Mouse (Mus musculus) midbrain, embryonic 11.5 days (tissue): ENCODE results near the gene Wipi2. TPM values are rescaled to one million over a fixed set of nuclear protein-coding genes. Genes with fewer than 3 reads are reported as not detected.
A peak's percentile ranks its signal among the peaks of the same experiment; 100 is the strongest.

ENCODE experiments used
- ATAC-seq: fragments of 200-750 bp; cut with Nextera tagmentation; 2 replicates; pipeline ENCODE4 v1.8.0; 2017; ENCODE audit warnings: moderate TSS enrichment, moderate library complexity; ENCODE audit not compliant: low FRiP score
- DNase-seq: peaks from one replicate; pipeline ENCODE4 v3.0.0; 2015; ENCODE audit warnings: low spot score; ENCODE audit errors: missing footprints
- H3K27ac ChIP-seq: fragments of 300-500 bp; sonication (generic); 2 replicates; pipeline ENCODE4 v1.5.1; 2014; ENCODE audit warnings: low read depth, low read length
- H3K27me3 ChIP-seq: fragments of 300-500 bp; sonication (generic); 2 replicates; pipeline ENCODE4 v1.6.1; 2014; ENCODE audit warnings: mild to moderate bottlenecking, low read length, moderate library complexity, mixed read lengths; ENCODE audit not compliant: control insufficient read depth, insufficient read depth
- H3K36me3 ChIP-seq: fragments of 300-500 bp; sonication (generic); 2 replicates; pipeline ENCODE4 v1.6.1; 2014; ENCODE audit warnings: mild to moderate bottlenecking, low read length, moderate library complexity, mixed read lengths; ENCODE audit not compliant: control insufficient read depth, insufficient read depth
- H3K4me1 ChIP-seq: fragments of 300-500 bp; sonication (generic); 2 replicates; pipeline ENCODE4 v1.6.1; 2014; ENCODE audit warnings: low read length; ENCODE audit not compliant: control insufficient read depth, insufficient read depth
- H3K4me2 ChIP-seq: fragments of 300-500 bp; sonication (generic); 2 replicates; pipeline ENCODE4 v1.6.1; 2014; ENCODE audit warnings: mild to moderate bottlenecking, moderate library complexity
- H3K4me3 ChIP-seq: fragments of 300-500 bp; sonication (generic); 2 replicates; pipeline ENCODE4 v1.5.1; 2014; ENCODE audit warnings: low read depth, low read length
- H3K9ac ChIP-seq: fragments of 300-500 bp; sonication (generic); 2 replicates; pipeline ENCODE4 v1.6.1; 2014; ENCODE audit warnings: low read length
- H3K9me3 ChIP-seq: fragments of 300-500 bp; sonication (generic); 2 replicates; pipeline ENCODE4 v1.6.1; 2016; ENCODE audit warnings: low read length; ENCODE audit not compliant: control insufficient read depth
- WGBS: fragments of 180-500 bp; shearing (Covaris S2); extraction: QIAGEN DNeasy Blood & Tissue Kit; methylation state at CpG from one replicate; pipeline ENCODE4 v1.1.7; 2014; 5-methylcytosine and 5-hydroxymethylcytosine counted together
- polyA plus RNA-seq: library from polyadenylated mRNA; unstranded; fragments of >200 nt; fragmentation: Nextera tagmentation; extraction: Ambion mirVana; gene quantifications from 2 replicates; pipeline ENCODE4 v1.2.1, GENCODE M21; 2014

Gene Wipi2
- polyA plus RNA-seq, 1 experiment from 2014 or later, result 55.7 TPM

DNA sequence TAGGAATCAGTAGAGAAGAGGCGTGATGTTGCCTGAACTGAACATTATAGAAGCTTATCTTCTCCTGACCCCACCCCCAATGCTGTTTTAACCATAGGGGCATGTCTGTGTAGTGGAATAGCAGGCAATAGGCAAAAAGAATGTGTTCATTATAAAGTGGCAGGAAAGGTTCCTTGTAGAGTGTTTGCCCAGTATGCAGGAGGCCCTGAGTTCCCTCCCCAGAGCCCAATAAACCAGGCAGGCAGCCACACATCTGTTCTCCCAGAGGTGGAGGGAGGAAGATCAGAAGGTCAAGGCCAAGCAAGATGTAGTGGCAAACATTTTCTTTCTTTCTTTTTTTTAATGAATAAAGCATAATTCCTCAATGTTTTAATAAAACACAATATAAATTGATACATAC, 5.4 kb upstream of the Wipi2 start:
- Histone ChIP-seq H3K36me3 (no peaks in the 10 kb centered on the region), H3K27ac (no peak overlapping the region), H3K9me3 (no peaks in the 10 kb centered on the region), H3K4me2 (no peak overlapping the region), H3K9ac (no peak overlapping the region), H3K4me1 (no peaks in the 10 kb centered on the region), H3K27me3 (no peaks in the 10 kb centered on the region), H3K4me3 (no peak overlapping the region)
- ATAC-seq (no peak), DNase-seq (no peak)
- WGBS, result 83% methylated on average over 1 of the region's 1 CpGs

DNA sequence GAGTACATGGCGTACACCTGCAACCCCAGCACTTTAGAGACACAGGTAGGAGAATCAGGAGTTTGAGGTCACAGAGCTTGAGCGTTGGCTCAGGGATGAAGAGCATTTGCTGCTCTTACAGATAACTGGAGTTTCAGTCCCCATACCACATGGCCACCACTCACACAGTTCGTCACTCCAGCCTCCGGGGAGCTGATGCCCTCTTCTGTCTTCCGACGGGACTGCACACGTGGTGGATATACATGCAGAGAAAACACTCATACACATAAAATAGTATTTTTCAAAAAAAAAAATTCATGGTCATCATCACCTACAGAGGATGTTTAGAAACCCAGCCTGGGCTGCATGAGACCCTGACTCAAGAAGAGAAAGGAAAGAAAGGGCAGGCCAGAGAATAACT, 4.4 kb upstream of the Wipi2 start:
- ATAC-seq, result no peak
- WGBS, result 87% methylated on average over 7 of the region's 7 CpGs
- Histone ChIP-seq H3K9ac (no peak overlapping the region), H3K36me3 (no peaks in the 10 kb centered on the region), H3K4me1 (no peaks in the 10 kb centered on the region), H3K4me2 (no peak overlapping the region), H3K4me3 (no peak overlapping the region), H3K27ac (no peak overlapping the region), H3K9me3 (no peaks in the 10 kb centered on the region), H3K27me3 (no peaks in the 10 kb centered on the region)
- DNase-seq, result no peak

DNA sequence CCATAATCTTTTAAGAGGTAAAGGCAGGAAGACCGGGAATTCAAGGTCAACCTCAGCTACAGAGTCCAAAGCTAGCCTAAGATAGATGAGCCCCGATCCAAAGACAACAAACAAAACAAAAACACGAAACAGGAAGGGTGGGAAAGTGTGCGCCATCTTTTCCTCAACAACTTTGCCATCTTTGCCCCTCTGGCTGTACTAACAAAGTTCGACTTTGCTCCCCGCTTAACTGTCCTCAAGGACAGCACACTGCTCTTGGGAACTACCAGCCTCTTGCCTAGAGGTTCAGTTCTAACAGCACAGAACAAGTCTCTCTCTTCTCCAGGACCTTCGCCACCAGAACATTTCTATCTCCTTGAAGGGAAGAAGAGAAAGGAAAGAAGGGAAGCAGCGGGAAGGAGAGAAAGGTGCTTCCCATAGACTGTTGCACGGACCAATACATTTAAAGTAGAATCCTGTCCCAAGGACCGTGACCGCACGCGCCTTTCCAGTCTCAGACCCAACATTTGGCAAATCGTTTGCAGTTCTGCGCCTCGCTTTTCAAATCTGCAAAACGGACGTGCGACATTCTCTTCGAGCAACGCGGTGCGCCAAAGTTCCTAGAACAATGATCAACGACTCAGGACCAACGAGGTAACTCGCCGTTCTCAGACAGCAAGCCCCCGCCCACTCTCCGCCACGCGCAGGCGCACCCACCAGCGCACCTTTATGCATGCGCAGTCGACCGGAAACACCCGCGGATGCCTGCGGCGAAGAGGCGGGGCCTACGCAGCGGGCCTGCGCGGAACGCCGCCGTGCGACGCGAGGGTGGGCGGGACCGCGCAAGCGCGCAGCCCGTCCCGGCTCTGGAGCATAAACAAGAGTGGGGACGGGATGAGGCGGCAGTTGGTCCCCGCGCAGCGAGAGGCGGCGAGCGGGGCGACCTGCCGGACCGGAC, 1.5 kb downstream of the Wipi2 start:
- DNase-seq (peak; percentile 100), ATAC-seq (peak; percentile 97)
- H3K27me3 ChIP-seq, result no peaks in the 10 kb centered on the region
- peaks cover 5% of the 10 kb centered on the region; the same call in 1 of the 2 replicates for H3K36me3 ChIP-seq
- peak overlapping the region; percentile 65 for H3K27ac ChIP-seq
- peak overlapping the region; percentile 88 for H3K4me2 ChIP-seq
- H3K4me1 ChIP-seq, result peaks cover 14% of the 10 kb centered on the region
- WGBS, result under 1% methylated on average over 69 of the region's 69 CpGs
- peak overlapping the region; percentile 93 for H3K4me3 ChIP-seq
- H3K9me3 ChIP-seq, result no peaks in the 10 kb centered on the region
- peak overlapping the region; percentile 81 for H3K9ac ChIP-seq

DNA sequence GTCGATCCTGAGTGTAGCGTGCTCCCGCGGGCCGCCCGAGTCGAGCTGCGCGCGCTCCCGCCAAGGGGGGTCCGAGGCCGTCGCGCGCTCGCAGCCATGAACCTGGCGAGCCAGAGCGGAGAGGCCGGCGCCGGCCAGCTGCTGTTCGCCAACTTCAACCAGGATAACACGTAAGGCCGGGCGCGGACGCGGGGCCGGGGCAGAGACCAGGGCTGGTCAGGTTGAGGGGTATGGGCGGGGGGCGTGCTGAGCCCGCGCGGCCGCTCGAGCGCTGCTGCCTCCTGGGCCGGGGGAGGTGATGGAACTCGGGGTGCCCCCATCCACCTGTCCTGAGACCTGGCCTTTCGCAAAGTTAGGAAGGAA, 2.1 kb downstream of the Wipi2 start:
- DNase-seq, result no peak

DNA sequence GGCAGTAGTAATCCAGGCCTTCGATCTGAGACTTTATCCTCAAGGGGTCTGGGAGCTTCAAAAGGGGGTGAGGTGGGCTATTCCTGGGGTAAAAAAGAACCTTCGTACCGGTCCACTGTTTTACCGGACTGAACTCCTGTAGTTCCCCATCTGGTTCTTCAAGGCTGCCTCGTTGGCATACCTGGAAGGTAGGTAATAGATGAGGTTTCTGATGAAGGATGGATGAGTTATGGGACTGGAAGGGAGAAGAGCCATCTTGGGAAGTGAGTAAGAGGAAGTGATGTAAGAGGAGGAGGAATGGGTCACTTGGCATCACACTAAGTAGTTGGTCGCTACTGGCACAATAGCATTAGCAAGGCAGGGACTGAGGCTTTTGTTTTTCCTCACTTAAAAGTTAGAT, 2.7 kb downstream of the Wipi2 start:
- WGBS, result 7% methylated on average over 6 of the region's 6 CpGs
- no peaks in the 10 kb centered on the region for H3K27me3 ChIP-seq
- peaks cover 14% of the 10 kb centered on the region for H3K4me1 ChIP-seq
- H3K9ac ChIP-seq, result peak overlapping the region; percentile 81
- H3K36me3 ChIP-seq, result peaks cover 8% of the 10 kb centered on the region; the same call in 1 of the 2 replicates
- no peaks in the 10 kb centered on the region for H3K9me3 ChIP-seq
- peak overlapping the region; percentile 87 for H3K4me2 ChIP-seq
- H3K27ac ChIP-seq, result no peak overlapping the region
- H3K4me3 ChIP-seq, result peak overlapping the region; percentile 93
- no peak for ATAC-seq
- no peak for DNase-seq

More for the DNA sequence above, 2.1 kb downstream of the Wipi2 start:
- Histone ChIP-seq H3K4me2 (peak overlapping the region; percentile 87), H3K4me1 (peaks cover 14% of the 10 kb centered on the region), H3K9ac (peak overlapping the region; percentile 81), H3K9me3 (no peaks in the 10 kb centered on the region), H3K27me3 (no peaks in the 10 kb centered on the region), H3K27ac (peak overlapping the region; percentile 65), H3K36me3 (peaks cover 8% of the 10 kb centered on the region; the same call in 1 of the 2 replicates), H3K4me3 (peak overlapping the region; percentile 93)
- ATAC-seq, result peak; percentile 80
- WGBS, result under 1% methylated on average over 41 of the region's 41 CpGs

DNA sequence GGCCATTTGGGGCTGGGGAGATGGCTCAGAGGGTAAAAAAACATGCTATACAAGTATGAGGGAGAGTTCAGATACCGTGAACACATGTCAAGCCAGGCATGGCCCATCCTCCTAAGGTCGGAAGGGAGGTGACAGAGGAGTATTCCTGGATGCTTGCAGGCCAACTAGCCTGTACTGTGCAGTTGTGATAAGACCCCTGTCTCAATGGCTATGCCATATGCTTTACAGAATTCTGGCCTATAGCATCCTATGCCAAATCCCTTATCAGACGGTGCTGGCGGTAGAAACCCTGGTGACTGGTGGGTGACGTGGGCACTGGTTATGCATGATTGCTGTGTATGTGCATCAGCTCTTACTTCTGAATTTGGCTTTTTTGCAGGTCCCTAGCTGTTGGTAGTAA, 10.3 kb downstream of the Wipi2 start:
- H3K4me2 ChIP-seq, result no peak overlapping the region
- no peaks in the 10 kb centered on the region for H3K27me3 ChIP-seq
- no peaks in the 10 kb centered on the region for H3K4me1 ChIP-seq
- H3K36me3 ChIP-seq, result peaks cover 11% of the 10 kb centered on the region; the same call in 1 of the 2 replicates
- H3K9ac ChIP-seq, result no peak overlapping the region
- WGBS, result 92% methylated on average over 5 of the region's 5 CpGs
- H3K9me3 ChIP-seq, result no peaks in the 10 kb centered on the region
- no peak for DNase-seq
- H3K4me3 ChIP-seq, result no peak overlapping the region
- H3K27ac ChIP-seq, result no peak overlapping the region
- ATAC-seq, result no peak

DNA sequence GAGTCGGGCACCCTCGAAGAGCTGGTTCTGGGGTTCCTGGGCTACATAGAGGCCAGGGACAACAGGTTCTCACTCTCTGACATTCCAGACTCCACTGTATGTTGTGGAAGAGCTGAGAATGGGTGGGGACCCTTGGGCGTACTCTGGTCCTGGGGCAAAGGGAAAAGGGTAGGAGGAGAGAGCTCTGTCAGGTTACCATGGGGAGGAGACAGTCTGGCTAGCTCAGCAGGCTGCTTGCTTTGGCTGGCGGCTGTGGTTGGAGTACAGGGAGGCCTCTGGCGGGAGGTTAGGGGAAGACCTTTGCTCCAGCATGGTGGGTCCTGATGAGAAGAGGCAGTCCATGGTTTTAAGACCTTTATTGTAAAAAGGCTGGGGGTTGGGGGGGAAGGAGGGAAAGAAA, 12.6 kb downstream of the Wipi2 start:
- no peak overlapping the region for H3K4me2 ChIP-seq
- WGBS, result 80% methylated on average over 5 of the region's 5 CpGs
- no peaks in the 10 kb centered on the region for H3K9me3 ChIP-seq
- H3K4me3 ChIP-seq, result no peak overlapping the region
- no peaks in the 10 kb centered on the region for H3K27me3 ChIP-seq
- ATAC-seq (no peak), DNase-seq (no peak)
- no peaks in the 10 kb centered on the region for H3K4me1 ChIP-seq
- 0 out of 2 replicates have a peak, but pooled peaks cover 3% of the 10 kb centered on the region for H3K36me3 ChIP-seq
- H3K9ac ChIP-seq, result no peak overlapping the region
- H3K27ac ChIP-seq, result no peak overlapping the region

DNA sequence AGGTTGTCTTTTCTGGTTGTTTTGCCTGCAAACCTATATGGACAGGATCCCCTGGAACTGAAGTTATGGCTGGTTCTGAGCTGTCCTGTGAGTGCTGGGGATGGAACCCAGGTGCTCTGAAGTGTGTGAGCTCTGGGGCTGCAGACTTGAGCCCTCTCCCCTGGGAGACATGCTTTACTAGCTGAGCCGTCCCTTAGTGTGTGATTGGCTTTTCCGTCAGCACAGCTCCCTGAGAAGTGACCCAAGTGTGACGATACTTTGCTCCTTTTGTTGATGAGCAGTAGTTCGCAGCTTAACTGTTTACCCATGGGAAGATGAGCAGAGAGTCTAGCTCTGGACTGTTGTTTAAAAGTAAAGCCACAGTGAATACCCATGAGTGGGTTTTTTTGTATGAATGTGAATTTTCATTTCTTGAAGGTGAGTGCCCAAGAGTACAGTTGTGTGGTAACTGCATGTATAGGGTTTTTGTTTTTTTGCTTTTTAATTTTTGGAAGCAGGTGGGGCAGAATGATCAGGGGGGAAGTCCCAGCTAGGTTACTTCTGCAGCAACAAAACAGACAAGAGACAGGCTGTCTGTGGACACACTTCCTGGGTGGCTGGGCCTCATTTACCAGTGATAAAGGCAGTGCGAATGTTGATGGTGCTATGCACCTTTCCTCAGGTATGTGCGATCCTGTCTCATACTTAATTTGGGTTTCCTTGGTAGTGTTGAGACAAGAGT, 14.0 kb downstream of the Wipi2 start:
- Histone ChIP-seq H3K4me2 (no peak overlapping the region), H3K27ac (no peak overlapping the region), H3K27me3 (no peaks in the 10 kb centered on the region), H3K4me1 (no peaks in the 10 kb centered on the region), H3K9ac (no peak overlapping the region), H3K36me3 (0 out of 2 replicates have a peak, but pooled peaks cover 3% of the 10 kb centered on the region), H3K9me3 (no peaks in the 10 kb centered on the region), H3K4me3 (no peak overlapping the region)
- WGBS, result 82% methylated on average over 6 of the region's 6 CpGs
- ATAC-seq (no peak), DNase-seq (no peak)

DNA sequence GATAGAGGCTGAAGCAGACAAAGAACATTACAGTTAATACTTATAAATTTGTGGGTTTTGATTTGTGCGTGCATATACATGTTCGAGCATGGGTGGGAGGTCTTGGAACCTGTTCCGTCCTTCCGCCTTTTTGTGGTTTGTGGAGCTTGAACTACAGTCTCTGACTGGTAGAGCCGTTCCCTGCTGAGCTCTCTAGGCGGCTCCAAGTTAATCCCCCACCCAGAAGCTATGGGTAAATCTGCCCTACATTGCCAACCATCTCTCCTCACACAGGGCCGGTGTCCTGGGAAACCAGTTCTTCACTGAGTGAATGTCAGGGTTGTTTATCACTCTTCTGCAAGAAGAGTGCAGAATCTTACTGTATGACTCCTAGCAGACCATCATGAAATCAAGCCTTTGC, 20.7 kb downstream of the Wipi2 start:
- Histone ChIP-seq H3K4me3 (no peak overlapping the region), H3K36me3 (no peaks in the 10 kb centered on the region), H3K4me2 (no peak overlapping the region), H3K4me1 (peaks cover 12% of the 10 kb centered on the region), H3K9ac (no peak overlapping the region), H3K27me3 (no peaks in the 10 kb centered on the region), H3K27ac (no peak overlapping the region), H3K9me3 (no peaks in the 10 kb centered on the region)
- no peak for ATAC-seq
- WGBS, result 72% methylated on average over 7 of the region's 7 CpGs
- no peak for DNase-seq
